Mouse (Mus musculus): Measurements from ENCODE around the gene Mchr1.

Mchr1 gene

DNA sequence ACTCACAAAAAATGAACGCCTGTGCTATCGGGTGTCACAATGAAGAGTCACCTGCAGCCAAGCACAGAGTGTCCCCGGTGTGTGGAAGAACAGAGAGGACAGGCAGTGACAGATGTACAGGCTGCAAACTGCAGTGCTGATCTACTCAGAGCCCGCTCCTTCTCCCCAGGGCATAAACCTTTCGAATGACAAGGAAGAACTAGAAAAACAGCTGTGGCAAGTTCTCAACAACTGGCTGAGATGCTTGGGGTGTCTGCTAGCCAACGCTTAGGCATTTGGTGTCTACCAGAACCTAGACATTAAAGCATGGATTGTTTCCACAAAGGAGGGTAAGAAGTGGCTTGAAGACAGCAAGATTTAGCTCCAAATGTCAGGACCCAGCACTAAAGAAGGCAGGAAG is 9.6 kb upstream of the Mchr1 start:
- in situ Hi-C loops (cut with MboI, MseI): no loop called here

DNA sequence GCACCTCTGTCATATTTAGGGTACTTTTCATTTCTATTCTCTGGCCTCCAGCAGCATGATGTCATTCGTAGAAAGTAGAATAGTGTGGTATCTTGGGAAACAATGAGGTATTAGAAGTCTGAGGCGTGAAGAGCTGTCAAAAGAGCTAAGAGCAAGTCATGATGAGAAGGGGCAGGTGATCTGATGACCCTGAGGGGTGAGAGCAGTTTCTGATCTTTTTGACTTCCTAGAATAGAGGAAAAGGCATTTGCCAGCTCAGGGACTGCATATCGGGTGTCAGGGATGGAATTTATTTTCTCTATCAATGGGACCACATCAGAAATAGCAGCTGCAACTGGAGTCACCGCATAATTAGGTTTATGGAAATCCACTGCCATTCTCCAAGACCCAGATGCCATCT is 8.5 kb upstream of the Mchr1 start:
- in situ Hi-C loops (cut with MboI, MseI): no loop called here

DNA sequence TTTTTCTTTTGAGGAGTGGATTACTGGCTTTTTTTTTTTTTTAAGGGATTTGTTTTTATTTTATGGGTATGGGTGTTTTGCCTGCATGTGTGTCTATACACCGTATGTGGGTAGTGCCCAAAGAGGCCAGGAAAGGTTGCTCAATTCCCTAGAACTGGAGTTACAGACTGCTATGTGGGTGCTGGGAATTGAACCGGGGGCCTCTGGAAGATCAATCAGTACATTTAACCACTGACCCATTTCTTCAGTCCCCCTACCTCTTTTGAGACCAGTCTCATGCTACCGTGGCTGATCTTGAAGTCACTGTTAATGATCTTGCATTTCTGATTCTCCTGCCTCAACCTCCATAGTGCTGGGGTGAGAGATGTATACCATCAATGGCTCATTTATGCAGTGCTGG is 8.0 kb upstream of the Mchr1 start:
- in situ Hi-C loops (cut with MboI, MseI): no loop called here

DNA sequence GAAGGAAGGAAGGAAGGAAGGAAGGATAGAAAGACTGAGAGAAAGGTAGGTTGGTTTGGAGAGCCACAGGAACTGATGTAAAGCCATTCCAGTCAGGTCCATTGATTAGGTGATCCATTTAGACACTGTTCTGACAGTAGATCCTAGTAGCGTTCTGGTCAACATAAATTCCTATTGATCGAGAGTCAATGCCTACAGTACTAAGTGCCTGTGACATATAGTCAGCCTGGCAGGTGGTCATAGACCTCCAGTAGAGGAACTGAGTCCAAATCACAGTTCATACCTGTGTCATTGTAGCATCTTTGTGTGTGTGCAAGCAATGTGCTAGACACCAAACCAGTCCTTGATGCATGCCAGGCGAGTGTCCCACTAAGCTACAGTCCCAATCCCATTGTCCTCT is 7.0 kb upstream of the Mchr1 start:
- in situ Hi-C loops (cut with MboI, MseI): no loop called here

DNA sequence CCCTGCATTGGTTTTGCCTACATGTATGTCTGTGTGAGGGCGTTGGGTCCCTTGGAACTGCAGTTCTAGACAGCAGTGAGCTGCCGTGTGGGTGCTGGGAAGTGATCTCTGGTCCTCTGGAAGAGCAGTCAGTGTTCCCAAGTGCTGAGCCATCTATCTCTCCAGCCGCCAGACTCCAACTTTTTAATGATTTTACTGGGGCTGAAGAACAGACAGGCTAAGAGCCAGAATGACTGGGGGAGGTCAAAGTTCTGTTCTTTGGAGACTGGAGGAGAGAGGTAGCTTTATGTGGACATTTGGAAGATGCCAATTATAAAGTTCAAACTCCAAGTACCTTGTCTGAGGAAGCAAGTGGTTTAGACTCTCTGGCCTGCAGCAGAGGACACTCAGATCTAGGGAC is 5.5 kb upstream of the Mchr1 start:
- in situ Hi-C loops (cut with MboI, MseI): no loop called here

DNA sequence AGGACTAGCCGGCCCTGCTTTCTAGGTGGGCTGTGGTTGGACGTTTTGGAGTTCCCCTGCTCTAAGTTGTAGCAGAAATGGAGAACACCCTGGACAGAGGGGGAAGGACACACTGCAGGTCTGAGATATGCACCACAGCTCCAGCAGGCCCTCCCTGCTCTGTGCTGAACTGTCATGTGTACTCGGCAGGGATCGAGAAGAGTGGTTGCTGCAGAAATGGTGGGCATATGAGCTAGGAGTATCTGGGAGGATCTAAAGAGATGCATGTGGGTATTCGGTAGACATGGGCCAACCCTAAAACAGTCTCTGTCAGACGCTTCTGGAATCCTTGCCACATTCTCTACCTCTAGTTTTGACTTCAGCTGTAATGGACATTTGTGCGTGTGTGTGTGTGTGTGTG is 4.0 kb upstream of the Mchr1 start:
- in situ Hi-C loops (cut with MboI, MseI): no loop called here

DNA sequence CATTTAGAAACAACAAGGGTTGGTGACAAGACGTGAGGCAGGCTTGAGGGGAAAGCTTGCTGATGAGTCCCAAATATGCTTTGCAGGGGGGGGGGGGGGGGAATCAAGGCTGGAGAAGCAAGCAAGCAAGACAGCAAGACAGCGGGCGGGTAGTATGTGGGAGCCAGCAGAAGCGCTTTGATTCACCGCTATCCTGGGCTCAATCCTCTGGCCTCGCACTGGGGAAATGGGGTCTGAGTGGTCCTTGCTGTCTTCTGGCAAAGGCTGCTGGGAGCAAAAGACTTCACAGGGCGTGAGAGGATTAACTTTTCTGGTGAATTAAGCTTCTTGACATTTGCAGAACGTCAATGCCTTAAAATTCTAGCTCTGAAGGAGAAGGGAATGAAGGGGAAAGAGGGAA is 763 bp downstream of the Mchr1 start:
- in situ Hi-C loops (cut with MboI, MseI): no loop called here

DNA sequence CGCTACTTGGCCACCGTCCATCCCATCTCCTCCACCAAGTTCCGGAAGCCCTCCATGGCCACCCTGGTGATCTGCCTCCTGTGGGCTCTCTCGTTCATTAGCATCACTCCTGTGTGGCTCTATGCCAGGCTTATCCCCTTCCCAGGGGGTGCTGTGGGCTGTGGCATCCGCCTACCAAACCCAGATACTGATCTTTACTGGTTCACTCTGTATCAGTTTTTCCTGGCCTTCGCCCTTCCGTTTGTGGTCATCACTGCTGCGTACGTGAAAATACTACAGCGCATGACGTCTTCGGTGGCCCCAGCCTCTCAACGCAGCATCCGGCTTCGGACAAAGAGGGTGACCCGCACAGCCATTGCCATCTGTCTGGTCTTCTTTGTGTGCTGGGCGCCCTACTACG is 2.2 kb downstream of the Mchr1 start:
- in situ Hi-C loops (cut with MboI, MseI): no loop called here

DNA sequence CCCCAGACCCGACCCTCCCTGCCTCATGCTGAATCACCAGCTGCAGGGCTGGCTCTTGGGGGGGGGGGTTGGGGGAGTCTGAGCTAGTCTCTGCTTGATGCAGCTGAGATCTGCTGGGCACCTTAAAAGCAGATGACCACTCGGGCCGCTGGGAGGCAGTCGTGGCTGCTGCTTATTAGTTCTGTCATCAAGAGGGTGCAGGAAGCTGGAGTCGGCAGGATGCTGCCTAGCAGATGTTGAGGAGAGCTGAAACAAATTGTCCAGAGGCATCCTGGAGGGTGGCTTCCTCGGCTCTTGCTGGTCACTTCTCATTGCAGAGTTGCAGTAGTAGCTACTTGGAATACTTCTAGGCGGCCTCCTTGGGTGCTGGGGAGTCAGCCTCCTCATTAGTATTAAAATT is 4.0 kb downstream of the Mchr1 start:
- in situ Hi-C loops (cut with MboI, MseI): no loop called here

DNA sequence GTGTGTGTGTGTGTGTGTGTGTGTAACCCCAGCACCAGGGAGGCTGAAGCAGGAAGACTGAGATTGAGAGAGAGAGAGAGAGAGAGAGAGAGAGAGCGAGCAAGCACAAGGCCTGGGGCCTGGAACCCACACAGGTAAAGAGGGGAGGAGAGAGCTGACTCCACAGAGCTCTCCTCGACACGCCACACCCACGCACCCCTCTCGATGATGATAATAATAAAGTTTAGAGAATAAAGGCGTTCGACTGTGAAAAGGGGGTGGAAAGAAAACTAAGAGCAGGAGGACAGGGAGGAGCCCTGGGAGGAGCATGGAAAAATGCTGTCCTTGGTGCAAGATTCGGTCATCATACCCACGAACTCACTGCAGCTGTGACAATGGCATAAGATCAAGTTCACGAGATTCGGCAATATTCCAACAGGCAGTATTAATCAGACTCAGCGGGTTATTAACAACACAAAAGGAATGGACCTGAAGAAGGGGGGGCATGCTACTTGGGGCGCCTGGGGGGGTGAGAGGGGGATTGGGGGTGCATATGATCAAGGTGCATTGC is 4.6 kb downstream of the Mchr1 start:
- in situ Hi-C loops (cut with MboI, MseI): no loop called here

DNA sequence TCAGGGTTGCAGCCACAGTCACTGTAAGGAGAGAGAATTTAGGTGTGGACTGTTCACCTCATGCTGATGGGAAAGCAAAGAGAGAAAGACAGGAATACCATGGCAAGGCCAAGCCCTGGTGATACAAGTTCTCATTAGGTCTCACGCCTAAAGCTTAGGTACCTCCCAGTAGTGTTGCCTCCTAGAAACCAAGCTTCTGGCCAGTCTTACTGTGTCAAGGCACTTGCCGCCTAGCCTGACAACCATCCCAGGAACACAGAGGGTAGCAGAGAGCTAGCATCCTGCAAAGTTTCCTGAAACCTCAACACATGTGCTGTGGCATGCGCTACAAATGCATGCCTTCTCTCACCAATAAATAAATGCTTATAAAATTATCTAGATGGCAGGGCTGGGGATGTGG is 11.6 kb downstream of the Mchr1 start:
- in situ Hi-C loops (cut with MboI, MseI): no loop called here

DNA sequence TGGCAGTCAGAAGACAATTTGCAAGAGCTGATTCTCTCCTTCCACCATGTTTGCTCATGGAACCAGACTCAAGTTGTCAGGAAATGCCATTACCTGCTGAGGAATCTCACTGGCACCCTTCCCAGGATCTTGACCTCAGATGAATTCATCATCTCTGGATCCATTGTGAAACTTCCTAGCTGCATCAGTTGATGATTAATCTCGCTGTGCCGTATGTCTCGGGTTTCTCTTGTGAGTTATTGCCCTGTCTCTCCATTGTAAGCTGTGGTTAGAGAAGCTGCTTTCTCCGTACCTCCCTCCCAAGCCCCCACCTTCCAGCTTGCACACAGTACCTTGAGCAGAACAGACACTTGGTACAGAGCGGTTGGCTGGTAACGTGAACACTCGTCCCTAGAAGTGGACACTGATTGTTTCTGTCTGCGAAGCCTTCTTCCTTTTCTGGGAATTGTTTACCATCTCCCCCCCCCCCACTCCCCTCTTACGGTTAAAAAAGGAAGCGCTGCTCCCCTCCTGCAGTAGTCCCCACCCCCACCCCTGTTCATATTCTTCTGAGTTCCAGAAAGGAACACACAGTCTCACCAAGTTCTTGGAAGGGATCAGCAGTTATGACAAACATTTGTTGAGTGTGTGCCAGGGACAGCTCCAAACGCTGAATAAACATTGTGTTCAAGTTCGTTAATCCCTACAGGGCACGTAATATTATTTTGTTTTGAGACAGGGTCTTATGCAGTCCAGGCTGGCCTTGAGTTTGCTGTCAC is 12.5 kb downstream of the Mchr1 start:
- in situ Hi-C loops (cut with MboI, MseI): no loop called here

DNA sequence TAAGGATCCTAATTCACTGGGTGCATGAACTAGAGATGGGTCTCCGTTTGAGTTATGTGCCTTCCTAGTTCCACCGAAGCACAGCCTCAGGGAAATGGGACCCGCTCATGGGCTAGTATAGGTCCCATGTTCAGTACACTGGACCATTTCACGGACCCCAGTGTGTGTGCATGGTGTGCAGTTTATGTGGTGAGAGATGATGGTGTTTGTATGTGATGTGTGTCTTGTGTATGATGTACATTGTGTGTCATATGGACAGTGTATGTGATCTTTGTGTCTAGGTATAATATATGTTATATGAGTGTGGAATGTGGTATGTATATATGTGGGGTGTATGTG is 13.0 kb downstream of the Mchr1 start:
- in situ Hi-C loops (cut with MboI, MseI): no loop called here

DNA sequence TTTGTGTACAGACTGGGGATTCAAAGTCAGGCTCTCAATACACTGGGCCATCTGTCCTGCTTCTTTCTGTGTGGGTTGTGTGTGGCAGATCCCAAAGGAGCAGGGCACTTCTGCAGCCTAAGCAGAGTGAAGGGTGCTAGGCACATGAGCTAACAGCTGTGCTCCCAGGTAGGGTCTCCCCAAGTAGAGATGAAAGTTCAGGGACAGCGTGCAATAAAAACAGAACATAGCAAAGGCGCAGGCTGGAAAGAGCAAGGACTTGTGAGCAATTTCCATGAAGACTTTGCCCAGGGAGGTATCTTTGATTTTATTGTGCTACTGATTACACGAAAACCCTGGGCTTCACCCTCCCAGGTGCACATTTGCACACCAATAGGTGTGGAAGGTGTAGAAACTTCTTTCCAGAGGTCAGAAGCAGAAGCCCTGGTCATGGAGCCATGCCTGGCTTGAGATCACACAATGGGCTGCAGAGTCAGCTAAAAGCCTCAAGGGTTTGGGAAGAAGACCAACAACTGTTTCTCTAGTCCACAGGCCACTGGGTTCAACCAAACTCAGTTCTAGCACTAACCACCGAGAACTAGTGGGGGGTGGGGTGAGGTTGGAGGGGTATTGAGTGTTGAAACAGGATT is 13.8 kb downstream of the Mchr1 start:
- in situ Hi-C loops (cut with MboI, MseI): no loop called here

DNA sequence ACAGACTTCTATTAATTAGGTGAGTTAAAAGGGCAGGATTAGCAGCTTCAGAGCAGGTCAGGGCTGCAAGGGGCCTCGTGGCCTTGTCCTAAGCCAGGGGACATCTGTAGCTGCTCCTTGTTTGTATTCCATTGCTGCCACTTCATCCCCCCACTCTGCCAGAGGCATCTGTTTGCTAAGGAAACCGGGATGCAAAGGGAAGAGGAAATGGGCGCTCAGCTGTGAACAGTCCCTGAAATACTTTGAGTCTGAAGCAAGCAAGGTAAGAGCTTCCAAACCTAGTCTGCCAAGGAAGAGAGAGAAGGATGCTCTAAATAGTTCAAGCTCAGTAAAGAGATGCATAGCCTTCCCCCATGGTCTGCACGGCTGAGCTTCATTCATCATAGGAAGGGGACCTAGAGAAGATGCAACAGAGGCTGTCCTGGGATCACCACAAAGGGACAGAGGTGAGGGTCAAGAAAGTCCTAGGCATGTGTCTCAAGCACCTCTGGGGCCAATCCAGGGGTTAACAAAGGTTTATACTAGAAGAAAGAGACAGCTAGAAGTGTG is 17.4 kb downstream of the Mchr1 start:
- in situ Hi-C loops (cut with MboI, MseI): no loop called here

DNA sequence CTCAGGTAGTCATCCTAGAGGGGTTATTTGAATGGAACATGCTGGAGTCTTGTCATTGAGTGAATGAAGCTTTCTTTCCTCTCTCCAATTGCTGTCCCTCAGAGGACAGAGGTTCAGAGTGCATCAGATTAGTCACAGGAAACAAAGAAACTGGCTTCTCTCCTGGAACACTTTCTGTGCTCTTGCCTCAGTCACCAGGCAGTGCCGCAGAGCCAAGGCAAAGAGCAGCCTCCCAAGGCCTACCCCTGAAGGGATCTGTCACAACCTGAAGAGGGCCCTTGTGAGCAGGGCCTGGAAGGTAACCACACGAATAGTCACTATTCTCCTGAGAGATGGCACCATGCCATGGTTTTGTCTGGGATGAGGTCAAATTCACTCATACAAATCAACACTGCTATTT is 18.3 kb downstream of the Mchr1 start:
- in situ Hi-C loops (cut with MboI, MseI): no loop called here

DNA sequence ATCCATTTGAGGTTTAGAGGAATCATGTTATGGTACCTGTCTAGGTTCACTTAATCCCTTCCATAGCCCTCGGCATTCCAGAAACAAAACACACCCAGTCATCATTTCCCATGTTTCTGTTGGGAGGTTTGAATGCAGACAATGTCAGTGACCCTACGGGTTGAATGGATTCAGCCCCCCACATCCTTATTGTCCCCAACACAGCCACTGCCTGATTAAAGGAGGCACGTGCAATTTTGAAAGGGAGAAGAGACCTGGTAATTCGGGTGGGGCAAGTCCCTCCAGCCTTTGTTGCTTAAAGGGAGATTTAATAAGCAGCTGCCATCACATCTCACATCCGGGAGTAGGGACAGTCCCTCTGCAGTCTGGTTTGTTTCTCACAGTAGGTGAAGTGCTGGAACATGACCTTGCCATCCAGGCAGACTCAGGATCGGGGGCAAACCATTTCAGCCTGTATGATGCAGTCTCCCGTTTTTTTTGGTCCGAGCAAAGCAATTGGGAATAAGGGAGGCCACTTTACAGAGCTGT is 18.9 kb downstream of the Mchr1 start:
- in situ Hi-C loops (cut with MboI, MseI): no loop called here

DNA sequence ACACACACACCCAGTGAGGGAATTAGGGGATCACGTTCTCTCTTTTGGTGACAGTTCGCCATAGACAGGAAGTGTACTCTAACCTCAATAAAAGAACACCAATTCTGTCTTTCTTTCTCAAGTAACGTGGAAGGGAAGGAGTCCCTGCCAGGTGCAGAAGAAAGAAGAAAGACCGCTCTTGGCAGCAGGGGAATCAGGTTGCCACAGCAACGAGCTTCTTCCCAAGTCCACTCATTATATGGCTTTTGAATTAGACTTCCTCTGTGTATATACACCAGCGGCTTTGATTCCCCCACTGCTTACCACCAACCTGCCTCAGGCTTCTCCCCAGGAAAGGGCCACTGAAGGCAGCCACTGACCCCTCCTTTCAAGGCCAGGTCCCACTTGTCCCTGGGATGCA is 19.8 kb downstream of the Mchr1 start:
- in situ Hi-C loops (cut with MboI, MseI): no loop called here

DNA sequence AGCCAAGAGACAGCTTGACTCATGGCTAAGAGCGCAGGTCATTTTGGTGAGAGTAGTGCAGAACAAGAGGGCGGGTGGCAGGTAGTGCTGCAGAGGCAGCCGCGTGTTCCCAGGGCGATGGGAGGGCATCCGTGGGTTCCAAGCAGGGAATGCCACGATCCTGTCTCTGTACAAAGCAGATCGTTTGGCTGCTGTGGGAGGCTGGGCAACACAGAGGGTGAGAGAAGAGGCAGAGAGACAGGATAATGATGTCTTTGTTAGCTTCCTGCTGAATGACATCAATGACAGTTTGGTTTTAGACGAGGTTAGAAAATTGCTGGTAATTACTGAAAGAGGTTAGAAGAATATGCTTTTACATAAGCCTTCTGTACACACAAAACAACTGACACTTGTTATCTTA is 23.0 kb downstream of the Mchr1 start:
- in situ Hi-C loops (cut with MboI, MseI): no loop called here

DNA sequence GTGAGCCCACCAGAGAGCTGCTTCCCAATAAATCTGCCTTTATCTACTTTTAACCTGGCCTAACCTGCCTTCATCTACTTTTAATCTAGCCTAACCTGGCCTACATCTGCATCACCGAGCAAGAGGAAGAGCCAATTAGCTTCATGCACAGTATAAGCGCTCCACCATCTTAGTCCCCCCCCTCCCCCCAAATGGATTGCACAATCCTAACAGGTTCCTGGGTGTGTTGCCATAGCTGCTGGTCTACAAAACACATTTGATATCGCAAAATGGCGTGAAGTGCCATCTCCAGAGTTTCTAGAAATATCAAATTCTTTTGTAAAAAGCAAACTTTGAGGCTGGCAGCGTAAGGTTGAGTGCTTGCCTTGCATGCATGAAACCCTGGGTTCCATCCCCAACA is 24.0 kb downstream of the Mchr1 start:
- in situ Hi-C loops (cut with MboI, MseI): no loop called here

DNA sequence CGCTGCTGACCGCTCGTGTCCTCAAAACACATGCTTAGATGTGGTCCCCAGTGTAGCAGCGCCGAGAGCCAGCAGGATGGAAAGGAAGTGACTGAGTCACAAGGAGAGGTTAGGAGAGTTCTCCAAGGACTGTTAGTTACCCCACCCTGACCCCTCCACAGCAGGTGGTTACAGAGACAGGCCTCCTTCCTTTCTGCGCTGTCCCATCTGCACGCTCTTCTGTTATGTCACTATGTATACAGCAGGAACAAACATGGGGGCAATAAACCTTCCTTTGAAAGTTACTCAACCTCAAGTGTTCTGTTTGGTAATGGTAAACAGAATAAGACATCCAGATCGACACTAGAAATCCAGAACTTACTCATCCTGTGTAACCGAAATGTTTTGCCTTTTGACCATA is 24.9 kb downstream of the Mchr1 start:
- in situ Hi-C loops (cut with MboI, MseI): no loop called here

DNA sequence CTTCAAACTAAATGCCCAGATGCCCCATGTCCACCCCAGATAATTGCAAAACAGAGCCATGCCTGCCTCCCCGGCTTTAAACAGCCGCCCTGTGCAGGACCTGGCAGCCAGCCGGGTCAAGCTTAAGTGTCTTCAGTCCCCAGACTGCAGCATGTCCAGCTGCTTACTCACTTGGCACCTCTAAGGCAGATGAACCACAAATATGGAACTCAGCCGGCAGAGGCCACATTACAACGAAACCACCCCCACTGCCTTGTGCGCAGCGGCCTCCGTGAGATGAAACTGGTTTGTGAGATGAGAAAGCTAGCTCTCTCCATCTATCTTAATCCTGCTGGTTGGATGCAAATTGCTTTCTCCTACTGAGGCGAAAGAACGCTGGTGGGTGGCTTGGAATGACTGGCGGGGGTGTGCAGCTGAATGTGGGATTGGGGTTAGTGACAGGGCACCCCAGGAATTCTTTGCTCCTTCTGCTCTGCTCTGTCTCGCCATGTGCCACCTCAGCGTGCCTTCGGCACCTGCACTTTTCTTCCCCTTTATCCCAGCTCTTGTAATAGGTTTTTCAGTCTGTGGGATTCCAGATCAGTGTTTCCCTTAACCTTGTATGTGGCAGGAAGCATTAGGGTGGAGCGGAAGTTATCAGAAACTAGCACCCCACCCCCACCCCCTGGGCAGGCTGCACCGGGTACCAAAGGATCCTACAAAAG is 29.2 kb downstream of the Mchr1 start:
- in situ Hi-C loops (cut with MboI, MseI): no loop called here
